Comparison of ENCODE assay signal across 10 mouse cellular contexts in genomic region chr5:148990891-148991311, GRCm38 (mm10). TPM values are rescaled to one million over a fixed set of nuclear protein-coding genes. Genes with fewer than 3 reads are reported as not detected.
DNase-seq lines count a peak whose midpoint lies in the region; ATAC-seq and TF ChIP-seq lines count a peak whose summit lies in the region.
"Had no signal": no experiment of that assay in that cellular context is flagged by ENCODE, and none has a peak within 500 bp of the region (broad histone marks: within the 10 kb centered on the region; RNA-seq: fewer than 3 reads in every experiment).

No protein-coding gene starts in this region.

- ATAC-seq in heart, postnatal 0 days (ENCODE audit: insufficient read depth, low read depth): peak; percentile 24; the same call in 1 of the 2 replicates
- ATAC-seq in granulocyte monocyte progenitor cell, adult 5-6 weeks (replicated peaks; ENCODE audit: poor library complexity, severe bottlenecking): no peak
- no peak for ATAC-seq in forebrain, embryonic 14.5 days

- no peak for TF ChIP-seq EP300 in heart, postnatal 0 days (IDR thresholded peaks at IDR 0.05; ENCODE audit: low read depth)

- H3K4me3 ChIP-seq in heart, postnatal 0 days (ENCODE audit: low read depth, low read length): peak overlapping the region; percentile 9; the same call in 1 of the 2 replicates
- no peak overlapping the region for H3K4me3 ChIP-seq in forebrain, embryonic 14.5 days (ENCODE audit: low read depth, low read length)
- H3K4me3 ChIP-seq: embryonic facial prominence, embryonic 15.5 days had no signal

- H3K27ac ChIP-seq in heart, postnatal 0 days (ENCODE audit: low read depth): peak overlapping the region; percentile 67
- no peak overlapping the region for H3K27ac ChIP-seq in forebrain, embryonic 14.5 days (ENCODE audit: low read depth, low read length)
- H3K27ac ChIP-seq: embryonic facial prominence, embryonic 15.5 days had no signal

- no peaks in the 10 kb centered on the region for H3K27me3 ChIP-seq in heart, postnatal 0 days (ENCODE audit: control insufficient read depth, insufficient read depth, low read length)
- no peaks in the 10 kb centered on the region for H3K27me3 ChIP-seq in forebrain, embryonic 14.5 days (replicated peaks; ENCODE audit: control insufficient read depth, insufficient read depth, low read length)
- H3K27me3 ChIP-seq: embryonic facial prominence, embryonic 15.5 days had no signal

- H3K9ac ChIP-seq in heart, postnatal 0 days (replicated peaks; ENCODE audit: low read depth, low read length): 0 out of 2 replicates have a peak overlapping the region, but pooled peaks have one; percentile 13
- no peak overlapping the region for H3K9ac ChIP-seq in forebrain, embryonic 14.5 days (ENCODE audit: low read length)
- H3K9ac ChIP-seq: embryonic facial prominence, embryonic 15.5 days had no signal

- no peak for TF ChIP-seq CTCF in heart, postnatal 0 days (IDR thresholded peaks at IDR 0.05; ENCODE audit: low read depth)

- 34% methylated on average over 12 of the region's 12 CpGs for WGBS in heart, postnatal 0 days
- 87% methylated on average over 12 of the region's 12 CpGs for WGBS in forebrain, embryonic 14.5 days

- peaks cover 19% of the 10 kb centered on the region; the same call in 1 of the 2 replicates for H3K4me1 ChIP-seq in heart, postnatal 0 days (ENCODE audit: control insufficient read depth, insufficient read depth)
- peaks cover 8% of the 10 kb centered on the region; the same call in 1 of the 2 replicates for H3K4me1 ChIP-seq in forebrain, embryonic 14.5 days (ENCODE audit: control insufficient read depth, insufficient read depth, low read length)

- peak overlapping the region; percentile 46 for H3K4me2 ChIP-seq in heart, postnatal 0 days (ENCODE audit: low read depth, low read length)
- H3K4me2 ChIP-seq in forebrain, embryonic 14.5 days (ENCODE audit: low read length): no peak overlapping the region
- H3K4me2 ChIP-seq: embryonic facial prominence, embryonic 15.5 days had no signal

- peak; percentile 60 for DNase-seq in ovary, postnatal 36 days (ENCODE audit: low spot score)
- DNase-seq in ovary, adult 18-20 months (ENCODE audit: low spot score): no peak
- DNase-seq in heart, postnatal 0 days (ENCODE audit: low spot score): peak; percentile 38
- DNase-seq in kidney, postnatal 14 days: peak; percentile 73
- DNase-seq in testis, postnatal 10 days (ENCODE audit: low spot score): peak; percentile 83
- no peak for DNase-seq in forebrain, embryonic 14.5 days (ENCODE audit: low spot score)
- DNase-seq in retina, embryonic 14.5 days (ENCODE audit: low spot score): no peak

- H3K9me3 ChIP-seq in heart, postnatal 0 days (replicated peaks; ENCODE audit: control insufficient read depth, low read length): peaks cover 3% of the 10 kb centered on the region; the same call in 1 of the 2 replicates
- H3K9me3 ChIP-seq in forebrain, embryonic 14.5 days (replicated peaks; ENCODE audit: control insufficient read depth, low read length): no peaks in the 10 kb centered on the region; the same call in none of the 2 replicates

- no peaks in the 10 kb centered on the region for H3K36me3 ChIP-seq in heart, postnatal 0 days (replicated peaks; ENCODE audit: control insufficient read depth, insufficient read depth, low read length)
- no peaks in the 10 kb centered on the region for H3K36me3 ChIP-seq in forebrain, embryonic 14.5 days (ENCODE audit: control insufficient read depth, insufficient read depth, low read length)

RNA-seq across cellular contexts. Expression of gene Gm42791, which starts 4.0 kb away (rescaled TPM):
- total RNA-seq in heart, postnatal 0 days (2014; rRNA removed; ENCODE audit: low replicate concordance): not detected in 2 replicates
- 1.00 and 2.7 TPM in 2 replicates for polyA plus RNA-seq in heart, postnatal 0 days (2015; fragmentation: Nextera tagmentation; extraction: Ambion mirVana)
- 4.6 TPM in 1 of 2 replicates, not detected in the other for total RNA-seq in granulocyte monocyte progenitor cell, adult 5-6 weeks (2014; fragmentation: Nextera tagmentation)
- total RNA-seq in granulocyte monocyte progenitor cell, adult 5-6 weeks (2017): 3.8 TPM in 1 of 2 replicates, not detected in the other
- polyA plus RNA-seq in forebrain, embryonic 14.5 days (2014; fragmentation: Nextera tagmentation; extraction: Ambion mirVana): 8.4 TPM in 1 of 2 replicates, not detected in the other
- polyA plus RNA-seq: neural tube, embryonic 14.5 days had no signal

Comparison
In these comparisons a context has a peak if more than half of its experiments do, and no peak if none do; other contexts are left out.
1. DNase-seq: peak in ovary, postnatal 36 days (single experiment), heart, postnatal 0 days (single experiment), kidney, postnatal 14 days (single experiment) and testis, postnatal 10 days (single experiment); none in ovary, adult 18-20 months (single experiment), forebrain, embryonic 14.5 days (single experiment) and retina, embryonic 14.5 days (single experiment).